Mouse (Mus musculus) 3134 (cell line): ENCODE data around the gene Olfr1446.

Source experiments
- DNase-seq: peaks from one replicate; pipeline ENCODE4 v3.0.0-alpha.2; 2011; ENCODE audit warnings: low spot score; ENCODE audit not compliant: insufficient read length; ENCODE audit errors: extremely low read depth

Gene Olfr1446

GRCm38 (mm10) chr19:12893424-12893823, at the start of gene Olfr1446:
Olfr1446 (minus strand) TSS chr19:12893524.
- DNase-seq: no peak

GRCm38 (mm10) chr19:12930540-12930939, 37.2 kb upstream of the Olfr1446 start, which contains the start of gene Olfr1449:
Olfr1449 (plus strand) TSS chr19:12930840.
- DNase-seq: no peak

GRCm38 (mm10) chr19:12924319-12924718, 31.0 kb upstream of the Olfr1446 start, which contains the start of gene Olfr1448:
Olfr1448 (minus strand) TSS chr19:12924419.
- DNase-seq: no peak

GRCm38 (mm10) chr19:12903643-12904042, 10.3 kb upstream of the Olfr1446 start, which contains the start of gene Olfr1447:
Olfr1447 (minus strand) TSS chr19:12903743.
- DNase-seq: no peak

GRCm38 (mm10) chr19:12883555-12883954, 9.8 kb downstream of the Olfr1446 start, which contains the start of gene Olfr1445:
Olfr1445 (plus strand) TSS chr19:12883855.
- no peak for DNase-seq

- no peak for DNase-seq
These were observed 36.3 kb downstream of the Olfr1446 start, which contains the start of gene Olfr1444 for GRCm38 (mm10) chr19:12856983-12857382. Olfr1444 (plus strand) TSS chr19:12857283.

- DNase-seq: no peak
These were observed 46.9 kb downstream of the Olfr1446 start, which contains the start of gene Gm5244 for GRCm38 (mm10) chr19:12846382-12846781. Gm5244 (plus strand) TSS chr19:12846682.

- DNase-seq: no peak
These were observed 54.8 kb downstream of the Olfr1446 start for GRCm38 (mm10) chr19:12838507-12838906.
